Mouse (Mus musculus): ENCODE measurements around the gene Ndufab1. TPM values are rescaled to one million over a fixed set of nuclear protein-coding genes. Genes with fewer than 3 reads are reported as not detected.
"Not testable (repeated sequence)": the region's sequence is repeated elsewhere in the genome, so short reads cannot be mapped to it uniquely, and the experiment has no call there.

Gene Ndufab1
- total and polyA plus RNA-seq, 2 experiments from 2014 or later: 42.9 to 655 TPM

GRCm38 (mm10) chr7:122131834-122132233, 30.1 kb upstream of the Ndufab1 start:
- Histone ChIP-seq H3K4me2 (ENCODE audit: low read depth) (peak overlapping the region; percentile 89; the same call in 1 of the 2 replicates), H3K4me3 (ENCODE audit: low read depth, low read length) (peak overlapping the region; percentile 96; the same call in 1 of the 2 replicates), H3K9me3 (ENCODE audit: low read length) (no peaks in the 10 kb centered on the region), H3K9ac (no peak overlapping the region), H3K4me1 (ENCODE audit: insufficient read depth) (peaks cover 8% of the 10 kb centered on the region; the same call in 1 of the 2 replicates), H3K36me3 (ENCODE audit: insufficient read depth) (peaks cover 25% of the 10 kb centered on the region), H3K27ac (ENCODE audit: low read depth, low read length) (no peak overlapping the region), H3K27me3 (ENCODE audit: insufficient read depth, low read length) (no peaks in the 10 kb centered on the region)
- TF ChIP-seq CTCF (IDR thresholded peaks at IDR 0.05; ENCODE audit: low read depth): no peak
- ATAC-seq (no peak), DNase-seq (no peak)

- Histone ChIP-seq H3K9me3 (ENCODE audit: low read length) (no peaks in the 10 kb centered on the region), H3K9ac (no peak overlapping the region), H3K4me2 (ENCODE audit: low read depth) (no peak overlapping the region), H3K36me3 (ENCODE audit: insufficient read depth) (peaks cover 6% of the 10 kb centered on the region), H3K4me1 (ENCODE audit: insufficient read depth) (no peaks in the 10 kb centered on the region), H3K4me3 (ENCODE audit: low read depth, low read length) (no peak overlapping the region), H3K27ac (ENCODE audit: low read depth, low read length) (no peak overlapping the region), H3K27me3 (ENCODE audit: insufficient read depth, low read length) (no peaks in the 10 kb centered on the region)
- no peak for TF ChIP-seq CTCF (IDR thresholded peaks at IDR 0.05; ENCODE audit: low read depth)
- ATAC-seq: no peak
- WGBS: 92% methylated on average over 11 of the region's 11 CpGs
- DNase-seq: no peak
Observed at GRCm38 (mm10) chr7:122126946-122127345, 25.3 kb upstream of the Ndufab1 start.

GRCm38 (mm10) chr7:122125636-122126035, 23.9 kb upstream of the Ndufab1 start:
- Histone ChIP-seq H3K4me1 (ENCODE audit: insufficient read depth) (no peaks in the 10 kb centered on the region), H3K27me3 (ENCODE audit: insufficient read depth, low read length) (no peaks in the 10 kb centered on the region), H3K36me3 (ENCODE audit: insufficient read depth) (peaks cover 8% of the 10 kb centered on the region), H3K4me3 (ENCODE audit: low read depth, low read length) (no peak overlapping the region), H3K9me3 (ENCODE audit: low read length) (no peaks in the 10 kb centered on the region), H3K9ac (no peak overlapping the region), H3K27ac (ENCODE audit: low read depth, low read length) (no peak overlapping the region), H3K4me2 (ENCODE audit: low read depth) (no peak overlapping the region)
- 75% methylated on average over 8 of the region's 8 CpGs for WGBS
- TF ChIP-seq CTCF (IDR thresholded peaks at IDR 0.05; ENCODE audit: low read depth): peak; percentile 22; the same call in 1 of the 2 replicates
- DNase-seq (no peak), ATAC-seq (no peak)

- H3K27ac ChIP-seq (ENCODE audit: low read depth, low read length): no peak overlapping the region
- H3K36me3 ChIP-seq (ENCODE audit: insufficient read depth): peaks cover 9% of the 10 kb centered on the region
- H3K4me1 ChIP-seq (ENCODE audit: insufficient read depth): no peaks in the 10 kb centered on the region
- 85% methylated on average over 4 of the region's 4 CpGs for WGBS
- ATAC-seq (no peak), DNase-seq (no peak)
- TF ChIP-seq CTCF (IDR thresholded peaks at IDR 0.05; ENCODE audit: low read depth): no peak
- H3K9me3 ChIP-seq (ENCODE audit: low read length): no peaks in the 10 kb centered on the region
- no peaks in the 10 kb centered on the region for H3K27me3 ChIP-seq (ENCODE audit: insufficient read depth, low read length)
- no peak overlapping the region for H3K4me3 ChIP-seq (ENCODE audit: low read depth, low read length)
- no peak overlapping the region for H3K9ac ChIP-seq
- no peak overlapping the region for H3K4me2 ChIP-seq (ENCODE audit: low read depth)
Observed at GRCm38 (mm10) chr7:122123518-122123917, 21.8 kb upstream of the Ndufab1 start.

GRCm38 (mm10) chr7:122108206-122108605, 6.5 kb upstream of the Ndufab1 start:
- no peak overlapping the region for H3K27ac ChIP-seq (ENCODE audit: low read depth, low read length)
- no peak overlapping the region for H3K4me3 ChIP-seq (ENCODE audit: low read depth, low read length)
- DNase-seq (no peak), ATAC-seq (no peak)
- no peaks in the 10 kb centered on the region for H3K27me3 ChIP-seq (ENCODE audit: insufficient read depth, low read length)
- H3K9ac ChIP-seq: no peak overlapping the region
- WGBS: 92% methylated on average over 6 of the region's 6 CpGs
- no peaks in the 10 kb centered on the region for H3K4me1 ChIP-seq (ENCODE audit: insufficient read depth)
- no peak overlapping the region for H3K4me2 ChIP-seq (ENCODE audit: low read depth)
- TF ChIP-seq CTCF (IDR thresholded peaks at IDR 0.05; ENCODE audit: low read depth): no peak
- H3K9me3 ChIP-seq (ENCODE audit: low read length): no peaks in the 10 kb centered on the region
- peaks cover 5% of the 10 kb centered on the region; the same call in 1 of the 2 replicates for H3K36me3 ChIP-seq (ENCODE audit: insufficient read depth)

GRCm38 (mm10) chr7:122101014-122101746, 506 bp downstream of the Ndufab1 start:
- not testable (repeated sequence) for H3K4me1 ChIP-seq (ENCODE audit: insufficient read depth); H3K9me3 ChIP-seq (ENCODE audit: low read length); H3K27me3 ChIP-seq (ENCODE audit: insufficient read depth, low read length)
- Histone ChIP-seq H3K4me3 (ENCODE audit: low read depth, low read length) (peak overlapping the region; percentile 67), H3K4me2 (ENCODE audit: low read depth) (peak overlapping the region; percentile 57), H3K36me3 (ENCODE audit: insufficient read depth) (peaks cover 16% of the 10 kb centered on the region), H3K27ac (ENCODE audit: low read depth, low read length) (0 out of 2 replicates have a peak overlapping the region, but pooled peaks have one; percentile 40), H3K9ac (peak overlapping the region; percentile 82)
- 6% methylated on average over 25 of the region's 28 CpGs for WGBS
- ATAC-seq: peak; percentile 33; the same call in 1 of the 2 replicates
- DNase-seq: peak; percentile 29

- peak; percentile 89 for TF ChIP-seq CTCF (IDR thresholded peaks at IDR 0.05; ENCODE audit: low read depth)
- Histone ChIP-seq H3K9me3 (ENCODE audit: low read length) (no peaks in the 10 kb centered on the region), H3K4me1 (ENCODE audit: insufficient read depth) (peaks cover 5% of the 10 kb centered on the region), H3K9ac (no peak overlapping the region), H3K4me2 (ENCODE audit: low read depth) (no peak overlapping the region), H3K27ac (ENCODE audit: low read depth, low read length) (no peak overlapping the region), H3K27me3 (ENCODE audit: insufficient read depth, low read length) (no peaks in the 10 kb centered on the region), H3K36me3 (ENCODE audit: insufficient read depth) (peaks cover 36% of the 10 kb centered on the region), H3K4me3 (ENCODE audit: low read depth, low read length) (no peak overlapping the region)
- WGBS: 50% methylated on average over 4 of the region's 4 CpGs
- no peak for ATAC-seq
- DNase-seq: peak; percentile 57
Observed at GRCm38 (mm10) chr7:122099222-122099621, 2.5 kb downstream of the Ndufab1 start.

Data from forebrain, postnatal 0 days (tissue).